Mouse (Mus musculus): ENCODE data around the gene Safb.

- TF ChIP-seq CTCF (conservative IDR thresholded peaks at IDR 0.05; ENCODE audit: insufficient read depth, insufficient read length, low read depth, low read length) (no peak), POLR2A (IDR thresholded peaks at IDR 0.05; ENCODE audit: low read depth, low read length) (no peak)
These were observed 1.6 kb upstream of the Safb start for GRCm38 (mm10) chr17:56583071-56583470.

Data from kidney, adult 2 months (tissue).